Mouse (Mus musculus) testis, adult 2 months (tissue): ENCODE results near the gene Hist2h2ab. TPM values are rescaled to one million over a fixed set of nuclear protein-coding genes. Genes with fewer than 3 reads are reported as not detected.
"Not testable (repeated sequence)": the region's sequence is repeated elsewhere in the genome, so short reads cannot be mapped to it uniquely, and the experiment has no call there.

Experiments
- H3K27ac ChIP-seq: fragments of 200-500 bp; 2 replicates; pipeline ENCODE4 v1.5.1; 2012; ENCODE audit warnings: low read depth, low read length; ENCODE audit not compliant: control insufficient read depth, insufficient read depth
- H3K27me3 ChIP-seq: fragments of 200-500 bp; 2 replicates; pipeline ENCODE4 v1.6.1; 2012; ENCODE audit warnings: mild to moderate bottlenecking, low read length, moderate library complexity; ENCODE audit not compliant: control insufficient read depth, insufficient read depth
- H3K36me3 ChIP-seq: fragments of 200-500 bp; 2 replicates; pipeline ENCODE4 v1.6.1; 2012; ENCODE audit warnings: mild to moderate bottlenecking, low read length; ENCODE audit not compliant: control insufficient read depth, insufficient read depth
- H3K4me1 ChIP-seq: fragments of 200-500 bp; 2 replicates; pipeline ENCODE4 v1.6.1; 2012; ENCODE audit warnings: low read length; ENCODE audit not compliant: control insufficient read depth, insufficient read depth
- H3K4me3 ChIP-seq: fragments of 200-500 bp; 2 replicates; pipeline ENCODE4 v1.5.1; 2012; ENCODE audit warnings: low read depth, mild to moderate bottlenecking, low read length, moderate library complexity, mixed read lengths; ENCODE audit not compliant: control insufficient read depth
- CTCF ChIP-seq: fragments of 200-500 bp; IDR thresholded peaks from 2 replicates; pipeline ENCODE4 v1.5.1; 2012; ENCODE audit warnings: low read depth, mild to moderate bottlenecking, inconsistent platforms, low read length, moderate library complexity; ENCODE audit not compliant: control insufficient read depth, insufficient read depth, insufficient replicate concordance
- POLR2A ChIP-seq: fragments of 200-500 bp; IDR thresholded peaks from 2 replicates; pipeline ENCODE4 v1.6.1; 2012; ENCODE audit warnings: low read depth, mild to moderate bottlenecking, inconsistent platforms, low read length, moderate library complexity; ENCODE audit not compliant: control insufficient read depth
- polyA plus RNA-seq: library from polyadenylated mRNA; depleted of rRNA; stranded (reverse); fragments of >200 nt; gene quantifications from 2 replicates; pipeline ENCODE4 v1.2.3, GENCODE M21; 2012; rRNA removed

Hist2h2ab gene
- 3.7 and 3.9 TPM in 2 replicates for polyA plus RNA-seq

- no peak for TF ChIP-seq CTCF
- peak; percentile 59; the same call in 1 of the 2 replicates for TF ChIP-seq POLR2A
- peak within 1 kb of the TSS; percentile 83 for H3K27ac ChIP-seq
- peak within 1 kb of the TSS; percentile 86 for H3K4me3 ChIP-seq
- no peaks in the 10 kb centered on the region for H3K36me3 ChIP-seq
- H3K27me3 ChIP-seq = no peaks in the 10 kb centered on the region
- H3K4me1 ChIP-seq = peaks cover 2% of the 10 kb centered on the region
Observed at GRCm38 (mm10) chr3:96219661-96220130, at the start of gene Hist2h2ab, which contains the start of gene Bola1. Hist2h2ab (plus strand) TSS chr3:96219865. Bola1 (minus strand) TSS chr3:96219709.

GRCm38 (mm10) chr3:96170276-96170675 lies 49.4 kb upstream of the Hist2h2ab start:
- Histone ChIP-seq H3K27me3 (no peaks in the 10 kb centered on the region), H3K4me1 (no peaks in the 10 kb centered on the region; the same call in none of the 2 replicates), H3K27ac (no peak overlapping the region), H3K4me3 (peak overlapping the region; percentile 50), H3K36me3 (peaks cover 8% of the 10 kb centered on the region)
- no peak for TF ChIP-seq POLR2A

DNA sequence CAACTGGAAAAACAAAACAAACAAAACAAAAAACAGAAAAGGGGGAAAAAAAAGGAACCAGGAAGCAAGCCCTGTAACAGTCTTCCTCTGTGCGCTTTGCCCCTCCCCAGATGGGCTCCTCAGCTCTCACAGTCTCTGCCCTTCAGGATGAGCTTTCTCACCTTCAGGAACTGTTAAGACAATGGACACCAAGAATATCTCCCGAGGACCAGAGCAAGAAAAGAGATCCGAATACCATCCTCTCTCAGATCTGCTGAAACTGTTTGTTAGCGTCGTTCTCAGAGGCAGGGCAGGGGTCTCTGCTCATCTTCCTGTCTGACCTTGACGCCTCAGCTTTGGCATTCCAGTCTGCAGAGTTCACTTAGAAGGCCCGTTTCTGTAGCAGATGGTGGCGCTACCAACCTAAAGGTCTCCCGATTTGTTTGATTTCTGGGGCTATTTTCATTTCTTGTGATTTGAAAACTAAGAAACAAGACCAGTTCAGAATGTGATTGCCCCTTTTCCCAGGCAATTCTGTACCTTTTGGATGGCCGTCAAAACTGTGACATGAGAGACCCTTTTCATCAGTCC lies 48.6 kb upstream of the Hist2h2ab start:
- Histone ChIP-seq H3K36me3 (peaks cover 10% of the 10 kb centered on the region), H3K4me3 (peak overlapping the region; percentile 98)

DNA sequence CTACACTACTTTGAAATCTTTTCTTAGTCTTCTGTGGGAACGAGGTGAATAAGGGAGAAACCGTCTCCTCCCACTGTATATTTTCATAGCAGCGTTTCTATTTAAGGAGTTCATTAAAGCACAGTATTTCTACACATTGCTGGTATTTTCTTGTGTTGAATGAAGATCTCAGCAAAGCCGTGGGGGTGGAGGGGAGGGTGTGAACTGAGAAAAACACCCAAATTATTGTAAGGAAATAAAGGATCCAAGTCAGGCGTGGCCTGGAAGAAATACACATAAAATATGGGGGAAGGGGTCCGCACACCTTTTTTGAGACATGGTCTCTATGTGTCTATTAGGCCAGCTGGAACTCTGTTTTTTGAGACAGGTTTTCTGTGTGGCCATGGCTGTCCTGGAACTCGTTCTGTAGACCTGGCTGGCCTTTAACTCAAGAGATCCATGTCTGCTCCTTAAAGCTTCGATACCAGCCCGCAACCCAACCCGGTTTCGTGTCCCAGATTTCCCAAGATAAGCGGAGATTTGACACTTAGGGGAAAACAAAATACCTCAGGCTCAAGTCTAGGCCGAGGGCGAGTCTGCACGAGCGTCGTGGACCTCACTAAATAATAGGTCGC lies 48.0 kb upstream of the Hist2h2ab start:
- Histone ChIP-seq H3K36me3 (peaks cover 10% of the 10 kb centered on the region), H3K4me3 (peak overlapping the region; percentile 98), H3K27ac (peak overlapping the region; percentile 89), H3K4me1 (no peaks in the 10 kb centered on the region; the same call in none of the 2 replicates), H3K27me3 (no peaks in the 10 kb centered on the region)
- TF ChIP-seq CTCF (no peak), POLR2A (no peak)

More for the DNA sequence above, 48.6 kb upstream of the Hist2h2ab start:
- Histone ChIP-seq H3K27me3 (no peaks in the 10 kb centered on the region), H3K4me1 (no peaks in the 10 kb centered on the region; the same call in none of the 2 replicates), H3K27ac (peak overlapping the region; percentile 89)
- no peak for TF ChIP-seq POLR2A
- TF ChIP-seq CTCF = no peak

DNA sequence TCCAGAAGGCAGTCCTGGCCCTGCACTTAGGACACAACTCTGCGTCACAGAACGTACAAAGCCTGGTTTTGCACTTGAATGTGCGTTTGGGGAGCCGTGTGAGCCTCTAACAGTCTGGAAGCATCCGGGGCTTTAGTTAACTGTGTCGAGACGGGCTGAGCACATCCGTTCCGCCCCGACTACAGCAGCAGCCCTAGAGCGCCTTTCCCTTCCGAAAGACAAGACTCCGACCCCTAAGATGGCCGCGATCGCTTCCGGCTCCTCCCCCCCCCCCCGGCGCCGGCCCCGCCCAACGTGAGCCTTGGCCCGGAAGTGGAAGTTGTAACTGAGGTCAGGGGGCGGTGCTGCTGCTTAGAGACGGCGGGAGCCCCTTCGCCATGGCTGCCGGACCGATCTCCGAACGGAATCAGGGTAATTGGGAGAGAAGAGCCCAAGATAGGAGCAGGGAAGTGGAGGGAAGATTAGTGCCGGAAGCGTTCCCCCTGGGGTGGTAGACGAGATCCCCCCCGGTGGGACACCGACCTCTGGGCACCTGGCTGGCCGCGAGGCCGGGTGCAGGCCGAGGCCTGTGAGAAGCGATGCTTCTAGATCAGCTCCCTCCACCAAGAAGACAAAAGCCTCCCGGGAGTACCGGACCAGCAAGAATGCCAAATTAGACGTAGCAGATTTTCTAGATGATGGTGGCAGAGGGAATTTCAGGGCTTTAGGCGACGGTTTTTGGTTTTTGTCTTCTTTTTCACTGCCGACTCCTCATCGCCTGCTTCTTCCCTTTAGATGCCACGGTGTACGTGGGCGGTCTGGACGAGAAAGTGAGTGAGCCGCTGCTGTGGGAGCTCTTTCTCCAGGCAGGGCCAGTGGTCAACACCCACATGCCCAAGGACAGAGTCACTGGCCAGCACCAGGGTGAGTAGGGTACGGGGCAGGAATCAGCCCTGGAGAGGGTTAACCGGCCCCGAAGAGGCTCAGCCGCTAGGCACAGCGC lies 47.2 kb upstream of the Hist2h2ab start, which contains the start of gene Sf3b4:
Sf3b4 (plus strand) TSS at position 136 of the 982 bp plus-strand sequence.
- peak within 1 kb of the TSS; percentile 98 for H3K4me3 ChIP-seq
- H3K27me3 ChIP-seq = no peaks in the 10 kb centered on the region
- peaks cover 12% of the 10 kb centered on the region for H3K36me3 ChIP-seq
- H3K4me1 ChIP-seq = no peaks in the 10 kb centered on the region; the same call in none of the 2 replicates
- TF ChIP-seq CTCF (no peak), POLR2A (peak; percentile 97)
- peak within 1 kb of the TSS; percentile 89 for H3K27ac ChIP-seq

DNA sequence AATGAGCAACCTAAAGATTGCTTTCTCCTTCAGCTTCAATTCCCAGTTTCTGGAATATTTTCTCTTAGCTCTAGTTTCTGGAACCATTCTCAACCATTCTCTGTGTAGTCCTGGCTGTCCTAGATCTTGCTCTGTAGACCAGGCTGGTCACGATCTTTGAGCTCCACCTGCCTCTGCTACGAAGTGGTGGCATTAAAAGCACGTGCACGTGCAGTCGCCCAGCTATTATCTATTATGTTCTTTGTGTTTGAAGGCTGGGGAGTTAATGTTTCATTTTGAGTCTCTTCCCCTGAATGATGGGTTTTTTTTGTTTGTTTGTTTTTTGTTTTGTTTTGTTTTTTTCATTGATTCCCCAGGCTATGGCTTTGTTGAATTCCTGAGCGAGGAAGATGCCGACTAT lies 46.5 kb upstream of the Hist2h2ab start:
- no peak overlapping the region for H3K27ac ChIP-seq
- no peaks in the 10 kb centered on the region for H3K27me3 ChIP-seq

GRCm38 (mm10) chr3:96174042-96174441 lies 45.6 kb upstream of the Hist2h2ab start:
- Histone ChIP-seq H3K4me3 (peak overlapping the region; percentile 74), H3K36me3 (peaks cover 13% of the 10 kb centered on the region)
- not testable (repeated sequence) for H3K27ac ChIP-seq, H3K4me1 ChIP-seq, H3K27me3 ChIP-seq

More for the DNA sequence above, 46.5 kb upstream of the Hist2h2ab start:
- peaks cover 13% of the 10 kb centered on the region for H3K36me3 ChIP-seq
- TF ChIP-seq CTCF (no peak), POLR2A (no peak)
- H3K4me3 ChIP-seq = peak overlapping the region; percentile 98
- no peaks in the 10 kb centered on the region; the same call in none of the 2 replicates for H3K4me1 ChIP-seq
